Mouse (Mus musculus) embryonic fibroblast, embryonic 13.5 days (primary cell): ENCODE data around the gene Plaur.

Experiments used
- CTCF ChIP-seq: IDR thresholded peaks from 2 replicates; pipeline ENCODE4 v1.5.1; 2011; ENCODE audit warnings: mild to moderate bottlenecking, control low read depth, low read length, moderate library complexity, borderline replicate concordance; ENCODE audit not compliant: insufficient read depth
- POLR2A ChIP-seq: IDR thresholded peaks from 2 replicates; pipeline ENCODE4 v1.6.1; 2011; ENCODE audit warnings: low read depth, mild to moderate bottlenecking, control low read depth, low read length, moderate library complexity

GRCm38 (mm10) chr7:24519130-24519529 is 56.8 kb downstream of the Plaur start:
- TF ChIP-seq CTCF: no peak
- no peak for TF ChIP-seq POLR2A
